Mouse (Mus musculus): Measurements from ENCODE around the gene Spag6l. TPM values are rescaled to one million over a fixed set of nuclear protein-coding genes. Genes with fewer than 3 reads are reported as not detected.

Gene Spag6l
- 0.72 and 1.1 TPM in 2 replicates for polyA plus RNA-seq (2012; rRNA removed)

DNA sequence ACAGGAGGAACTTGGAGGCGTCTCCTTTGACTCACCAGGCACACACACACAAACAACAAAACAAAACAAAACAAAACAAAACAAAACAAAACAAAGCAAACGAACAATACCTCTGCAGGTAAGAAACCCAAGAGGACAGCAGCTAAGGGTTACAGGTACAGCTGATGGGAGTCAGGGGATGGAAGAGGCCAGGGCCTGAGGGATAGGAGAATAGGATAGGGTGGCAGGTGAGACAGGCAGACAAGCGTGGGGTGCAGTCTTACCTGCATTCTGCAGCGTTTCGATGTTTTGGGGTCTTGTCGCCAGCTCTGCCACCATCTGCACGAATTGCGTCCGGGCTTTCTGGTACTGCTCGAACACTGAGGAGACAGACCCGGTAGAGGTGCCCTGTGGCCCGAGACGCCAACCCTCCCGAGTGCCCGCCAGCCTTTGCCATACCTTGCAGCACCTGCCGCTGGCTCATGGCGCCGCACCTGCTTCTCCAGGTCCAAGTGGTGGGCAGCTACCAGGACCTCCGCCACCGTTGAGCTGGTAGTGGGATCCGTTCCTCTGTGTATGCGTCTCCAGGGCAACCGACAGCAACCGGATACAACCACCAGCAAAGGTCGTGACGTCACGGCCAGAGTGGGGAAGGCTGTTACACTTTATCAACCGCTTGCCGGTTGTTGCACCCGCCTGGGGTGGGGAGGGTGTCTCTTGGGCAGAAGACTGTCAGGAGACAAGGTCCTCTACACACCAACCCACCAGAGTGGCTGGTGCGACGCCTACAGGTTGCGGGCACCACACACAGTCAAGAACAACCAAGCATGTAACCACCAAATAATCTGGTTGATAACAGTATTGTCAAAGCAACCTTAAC is at the start of gene Spag6l:
Gene Spag6l, minus strand, starts transcription at position 700 of the 859 bp plus-strand sequence.
- DNase-seq, result peak; percentile 40
- 0 out of 2 replicates have a peak, but pooled peaks cover 4% of the 10 kb centered on the region for H3K4me1 ChIP-seq (ENCODE audit: control insufficient read depth, insufficient read depth, low read length)
- 5% methylated on average over 33 of the region's 33 CpGs for WGBS
- no peaks in the 10 kb centered on the region for H3K27me3 ChIP-seq (replicated peaks; ENCODE audit: control insufficient read depth, insufficient read depth, low read length)
- no peaks in the 10 kb centered on the region for H3K36me3 ChIP-seq (ENCODE audit: control insufficient read depth, insufficient read depth, low read length)
- peak within 1 kb of the TSS; percentile 46 for H3K4me3 ChIP-seq (ENCODE audit: insufficient read depth, low read depth, low read length)
- no peak within 1 kb of the TSS for H3K27ac ChIP-seq (ENCODE audit: insufficient read depth, low read depth, low read length)
- TF ChIP-seq POLR2A (IDR thresholded peaks at IDR 0.05; ENCODE audit: low read depth, low read length), result no peak
- peak; percentile 51 for TF ChIP-seq CTCF (conservative IDR thresholded peaks at IDR 0.05; ENCODE audit: insufficient read depth, insufficient read length, low read depth, low read length)

- no peaks in the 10 kb centered on the region for H3K4me1 ChIP-seq (ENCODE audit: control insufficient read depth, insufficient read depth, low read length)
- H3K36me3 ChIP-seq (ENCODE audit: control insufficient read depth, insufficient read depth, low read length), result peaks cover 16% of the 10 kb centered on the region
- TF ChIP-seq CTCF (conservative IDR thresholded peaks at IDR 0.05; ENCODE audit: insufficient read depth, insufficient read length, low read depth, low read length), result no peak
- TF ChIP-seq POLR2A (IDR thresholded peaks at IDR 0.05; ENCODE audit: low read depth, low read length), result no peak
- no peak for DNase-seq
- no peak overlapping the region for H3K27ac ChIP-seq (ENCODE audit: insufficient read depth, low read depth, low read length)
- 89% methylated on average over 5 of the region's 5 CpGs for WGBS
- no peaks in the 10 kb centered on the region for H3K27me3 ChIP-seq (replicated peaks; ENCODE audit: control insufficient read depth, insufficient read depth, low read length)
- H3K4me3 ChIP-seq (ENCODE audit: insufficient read depth, low read depth, low read length), result no peak overlapping the region
Observed at GRCm38 (mm10) chr16:16879025-16879424, 49.8 kb upstream of the Spag6l start.

DNA sequence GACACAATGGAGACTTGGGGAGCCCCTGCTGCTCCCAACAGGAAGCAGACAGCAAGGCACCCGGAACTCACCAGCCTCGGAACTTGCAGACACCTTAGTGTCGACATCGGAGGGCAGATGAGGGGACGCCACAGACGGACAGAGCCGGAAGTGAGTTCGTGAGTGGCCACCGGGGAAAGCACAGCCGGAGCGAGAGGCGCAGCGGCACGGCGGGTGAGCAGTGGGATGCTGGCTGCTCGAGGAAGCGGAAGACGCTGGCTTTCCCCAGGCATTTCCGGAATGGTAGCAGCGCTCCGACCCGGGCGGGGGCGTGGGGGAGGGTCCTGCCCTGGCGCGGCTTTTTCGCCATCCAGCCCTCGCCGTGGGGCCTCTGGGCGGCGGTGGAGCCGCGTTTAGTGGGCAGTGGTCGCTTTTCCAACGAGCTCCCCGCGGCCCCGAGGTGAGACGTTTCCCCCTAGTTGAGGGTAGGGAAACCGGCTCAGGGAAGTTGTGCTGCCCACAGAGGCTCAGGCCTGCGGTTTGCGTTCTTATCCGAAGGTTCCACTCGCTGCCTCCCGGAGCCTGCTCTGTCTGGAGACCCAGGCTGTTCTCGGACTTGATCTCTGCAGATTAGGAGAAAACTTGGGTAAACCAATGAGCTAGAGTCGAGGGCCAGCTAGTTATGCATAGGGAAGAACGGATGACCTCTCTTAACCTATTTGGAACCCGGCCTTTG is 41.5 kb upstream of the Spag6l start, which contains the start of the genes Top3b and Vpreb1:
Gene Top3b, plus strand, starts transcription at position 120 of the 715 bp plus-strand sequence.
Gene Vpreb1, minus strand, starts transcription at position 227 of the 715 bp plus-strand sequence.
- TF ChIP-seq CTCF (conservative IDR thresholded peaks at IDR 0.05; ENCODE audit: insufficient read depth, insufficient read length, low read depth, low read length), result 0 out of 2 replicates have a peak, but pooled peaks have one; percentile 28
- peak; percentile 75 for TF ChIP-seq POLR2A (IDR thresholded peaks at IDR 0.05; ENCODE audit: low read depth, low read length)
- Histone ChIP-seq H3K27ac (ENCODE audit: insufficient read depth, low read depth, low read length) (peak within 1 kb of the TSS; percentile 91), H3K27me3 (replicated peaks; ENCODE audit: control insufficient read depth, insufficient read depth, low read length) (no peaks in the 10 kb centered on the region), H3K4me1 (ENCODE audit: control insufficient read depth, insufficient read depth, low read length) (no peaks in the 10 kb centered on the region; the same call in 1 of the 2 replicates), H3K36me3 (ENCODE audit: control insufficient read depth, insufficient read depth, low read length) (peaks cover 1% of the 10 kb centered on the region; the same call in 1 of the 2 replicates), H3K4me3 (ENCODE audit: insufficient read depth, low read depth, low read length) (peak within 1 kb of the TSS; percentile 79)
- peak; percentile 94 for DNase-seq
- under 1% methylated on average over 49 of the region's 49 CpGs for WGBS

GRCm38 (mm10) chr16:16870241-16870616 is 41.0 kb upstream of the Spag6l start:
- TF ChIP-seq CTCF (conservative IDR thresholded peaks at IDR 0.05; ENCODE audit: insufficient read depth, insufficient read length, low read depth, low read length), result no peak
- no peak for TF ChIP-seq POLR2A (IDR thresholded peaks at IDR 0.05; ENCODE audit: low read depth, low read length)
- DNase-seq, result no peak
- peak overlapping the region; percentile 48 for H3K27ac ChIP-seq (ENCODE audit: insufficient read depth, low read depth, low read length)

DNA sequence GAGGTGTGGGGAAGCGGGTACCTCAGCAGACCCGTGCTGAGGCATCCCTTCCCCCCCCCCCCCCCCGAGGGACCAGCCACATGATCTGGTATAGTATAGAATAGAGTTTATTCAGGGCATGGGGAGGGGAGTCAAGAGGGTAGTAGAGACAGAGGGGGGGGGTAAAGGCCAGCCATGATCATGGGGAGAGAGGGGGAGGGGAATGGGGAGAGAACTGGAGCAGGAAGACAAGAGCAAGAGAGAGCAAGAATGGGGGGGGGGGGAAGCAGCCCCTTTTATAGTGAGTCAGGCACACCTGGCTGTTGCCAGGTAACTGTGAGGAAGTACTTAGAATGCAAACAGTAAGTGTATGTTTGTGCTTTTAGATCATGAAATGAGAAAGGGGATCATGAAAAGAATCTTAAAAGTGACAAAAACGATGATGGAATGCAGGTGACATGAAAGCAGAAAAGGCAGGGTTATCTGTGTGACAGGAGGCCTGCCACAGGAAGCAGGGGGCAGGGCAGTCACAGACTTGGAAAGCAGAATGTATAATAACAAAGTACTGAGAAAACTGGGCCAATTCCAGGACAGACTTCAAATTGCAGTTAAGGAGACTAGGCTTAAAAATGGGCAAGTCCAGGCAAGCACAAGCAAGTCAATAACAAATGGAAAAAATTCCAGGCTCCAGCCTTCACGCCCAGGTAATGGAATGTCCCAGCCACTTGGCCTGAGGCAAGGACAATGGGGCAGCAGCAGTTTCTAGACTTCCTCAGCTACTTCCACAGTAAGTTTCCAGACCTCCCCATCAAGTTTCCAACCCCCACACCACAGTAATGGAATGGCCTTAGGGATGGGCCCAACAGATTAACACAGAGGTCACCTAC is 36.7 kb upstream of the Spag6l start:
- WGBS, result 29% methylated on average over 5 of the region's 5 CpGs
- Histone ChIP-seq H3K4me1 (ENCODE audit: control insufficient read depth, insufficient read depth, low read length) (no peaks in the 10 kb centered on the region; the same call in 1 of the 2 replicates), H3K27me3 (replicated peaks; ENCODE audit: control insufficient read depth, insufficient read depth, low read length) (no peaks in the 10 kb centered on the region), H3K4me3 (ENCODE audit: insufficient read depth, low read depth, low read length) (no peak overlapping the region), H3K27ac (ENCODE audit: insufficient read depth, low read depth, low read length) (peak overlapping the region; percentile 91), H3K36me3 (ENCODE audit: control insufficient read depth, insufficient read depth, low read length) (no peaks in the 10 kb centered on the region)
- DNase-seq, result peak; percentile 89
- no peak for TF ChIP-seq POLR2A (IDR thresholded peaks at IDR 0.05; ENCODE audit: low read depth, low read length)
- TF ChIP-seq CTCF (conservative IDR thresholded peaks at IDR 0.05; ENCODE audit: insufficient read depth, insufficient read length, low read depth, low read length), result no peak

More at GRCm38 (mm10) chr16:16870241-16870616, 41.0 kb upstream of the Spag6l start:
- Histone ChIP-seq H3K4me3 (ENCODE audit: insufficient read depth, low read depth, low read length) (peak overlapping the region; percentile 79), H3K27me3 (replicated peaks; ENCODE audit: control insufficient read depth, insufficient read depth, low read length) (no peaks in the 10 kb centered on the region), H3K36me3 (ENCODE audit: control insufficient read depth, insufficient read depth, low read length) (peaks cover 1% of the 10 kb centered on the region; the same call in 1 of the 2 replicates), H3K4me1 (ENCODE audit: control insufficient read depth, insufficient read depth, low read length) (no peaks in the 10 kb centered on the region; the same call in 1 of the 2 replicates)
- WGBS, result 32% methylated on average over 7 of the region's 7 CpGs

GRCm38 (mm10) chr16:16865217-16865616 is 36.0 kb upstream of the Spag6l start:
- Histone ChIP-seq H3K27me3 (replicated peaks; ENCODE audit: control insufficient read depth, insufficient read depth, low read length) (no peaks in the 10 kb centered on the region), H3K36me3 (ENCODE audit: control insufficient read depth, insufficient read depth, low read length) (no peaks in the 10 kb centered on the region), H3K27ac (ENCODE audit: insufficient read depth, low read depth, low read length) (peak overlapping the region; percentile 76), H3K4me3 (ENCODE audit: insufficient read depth, low read depth, low read length) (no peak overlapping the region), H3K4me1 (ENCODE audit: control insufficient read depth, insufficient read depth, low read length) (no peaks in the 10 kb centered on the region; the same call in 1 of the 2 replicates)
- DNase-seq, result no peak
- no peak for TF ChIP-seq CTCF (conservative IDR thresholded peaks at IDR 0.05; ENCODE audit: insufficient read depth, insufficient read length, low read depth, low read length)
- TF ChIP-seq POLR2A (IDR thresholded peaks at IDR 0.05; ENCODE audit: low read depth, low read length), result no peak

Measured in kidney, adult 2 months (tissue).